Mouse (Mus musculus): ENCODE results near the gene Opcml. TPM values are rescaled to one million over a fixed set of nuclear protein-coding genes. Genes with fewer than 3 reads are reported as not detected.

Gene Opcml
- polyA plus RNA-seq, 1 experiment from 2014 or later, result 0.97 TPM

DNA sequence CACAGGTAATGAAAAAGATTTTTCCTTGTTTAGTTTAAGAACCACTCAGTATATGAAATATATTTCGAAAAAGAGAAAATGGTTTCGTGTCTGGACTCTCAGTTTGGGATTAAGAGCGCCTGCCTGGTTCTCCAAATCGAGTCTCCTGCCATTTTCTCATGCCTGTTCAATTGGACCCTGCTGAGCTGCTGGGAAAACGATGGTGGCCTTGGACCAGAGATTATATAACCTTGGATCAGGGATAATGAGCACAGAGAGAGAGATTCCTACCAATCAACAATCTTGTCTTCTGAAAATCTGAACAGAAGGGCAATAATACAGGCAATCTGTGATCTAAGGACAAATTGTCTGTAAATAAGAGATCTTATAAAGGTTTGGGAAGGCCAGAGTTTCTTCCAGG lies 962.3 kb downstream of the Opcml start:
- WGBS, result 81% methylated on average over 5 of the region's 5 CpGs
- H3K4me3 ChIP-seq (replicated peaks; ENCODE audit: low read depth, low read length), result no peak overlapping the region
- DNase-seq (ENCODE audit: low spot score) (no peak), ATAC-seq (replicated peaks; ENCODE audit: low FRiP score, low read depth) (no peak)
- no peaks in the 10 kb centered on the region for H3K4me1 ChIP-seq (replicated peaks; ENCODE audit: insufficient read depth, low read length)
- H3K27ac ChIP-seq, result no peak overlapping the region
- H3K27me3 ChIP-seq (ENCODE audit: insufficient read depth, low read length), result no peaks in the 10 kb centered on the region
- no peaks in the 10 kb centered on the region for H3K9me3 ChIP-seq (replicated peaks; ENCODE audit: low read length)
- no peak overlapping the region for H3K9ac ChIP-seq (ENCODE audit: low read depth, low read length)
- H3K36me3 ChIP-seq (ENCODE audit: insufficient read depth, low read length), result no peaks in the 10 kb centered on the region
- no peak overlapping the region for H3K4me2 ChIP-seq (ENCODE audit: low read length)
- TF ChIP-seq CTCF (IDR thresholded peaks at IDR 0.05; ENCODE audit: low read depth), result no peak

DNA sequence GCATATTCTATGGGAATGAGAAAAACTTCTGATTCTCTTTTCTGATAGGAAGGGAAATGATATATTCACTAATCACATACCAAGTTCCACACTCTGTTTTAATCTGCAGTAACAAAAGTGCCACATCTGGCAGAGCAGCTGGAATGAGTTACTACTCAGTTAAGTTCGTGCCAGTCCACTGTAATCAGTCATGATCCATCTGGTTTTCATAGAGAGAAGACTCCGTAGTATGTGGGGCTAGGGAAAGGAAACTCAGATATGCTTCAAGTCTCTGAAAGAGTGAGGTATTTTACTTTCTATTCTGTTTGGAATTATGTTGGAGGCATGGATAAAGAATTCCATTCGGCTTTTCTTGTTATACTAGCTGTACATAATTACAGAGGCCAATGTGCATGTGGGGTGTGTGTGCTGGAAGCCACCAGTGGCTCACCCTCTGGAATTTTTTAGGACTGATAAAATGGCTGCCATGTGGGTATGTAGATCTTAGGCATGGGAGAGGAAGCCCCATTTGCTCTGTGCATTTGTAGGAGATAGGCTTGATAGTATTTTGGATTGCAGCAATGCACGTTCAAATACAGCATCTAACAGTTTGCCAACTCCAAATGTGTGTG lies 966.4 kb downstream of the Opcml start:
- no peak overlapping the region for H3K9ac ChIP-seq (ENCODE audit: low read depth, low read length)
- DNase-seq (ENCODE audit: low spot score) (no peak), ATAC-seq (replicated peaks; ENCODE audit: low FRiP score, low read depth) (no peak)
- H3K36me3 ChIP-seq (ENCODE audit: insufficient read depth, low read length), result no peaks in the 10 kb centered on the region
- no peak for TF ChIP-seq CTCF (IDR thresholded peaks at IDR 0.05; ENCODE audit: low read depth)
- no peak overlapping the region for H3K4me3 ChIP-seq (replicated peaks; ENCODE audit: low read depth, low read length)
- WGBS, result 76% methylated on average over 4 of the region's 4 CpGs
- no peaks in the 10 kb centered on the region for H3K27me3 ChIP-seq (ENCODE audit: insufficient read depth, low read length)
- no peak overlapping the region for H3K27ac ChIP-seq
- no peaks in the 10 kb centered on the region for H3K9me3 ChIP-seq (replicated peaks; ENCODE audit: low read length)
- H3K4me1 ChIP-seq (replicated peaks; ENCODE audit: insufficient read depth, low read length), result no peaks in the 10 kb centered on the region
- no peak overlapping the region for H3K4me2 ChIP-seq (ENCODE audit: low read length)

DNA sequence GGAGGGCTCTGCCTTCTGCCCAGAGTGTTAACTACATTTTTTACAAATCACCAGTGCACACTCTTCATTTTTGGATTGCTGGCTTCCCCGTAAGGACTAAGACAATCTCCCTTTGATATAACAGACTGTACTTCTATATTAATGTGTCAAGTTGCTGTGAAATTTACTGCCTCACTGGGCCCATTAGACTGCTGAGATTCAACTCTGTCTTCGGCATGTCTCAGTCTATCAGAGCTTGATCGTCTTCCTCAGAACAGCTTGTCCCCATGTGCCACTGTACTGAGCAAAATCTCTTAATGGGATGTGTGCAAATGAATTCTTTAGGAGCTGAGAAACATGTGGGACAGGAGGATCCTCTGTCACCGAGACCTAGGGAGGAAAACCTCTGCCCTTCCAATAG lies 970.9 kb downstream of the Opcml start:
- Histone ChIP-seq H3K9me3 (replicated peaks; ENCODE audit: low read length) (no peaks in the 10 kb centered on the region), H3K4me2 (ENCODE audit: low read length) (no peak overlapping the region), H3K4me3 (replicated peaks; ENCODE audit: low read depth, low read length) (no peak overlapping the region), H3K27me3 (ENCODE audit: insufficient read depth, low read length) (no peaks in the 10 kb centered on the region), H3K9ac (ENCODE audit: low read depth, low read length) (no peak overlapping the region), H3K36me3 (ENCODE audit: insufficient read depth, low read length) (no peaks in the 10 kb centered on the region), H3K27ac (no peak overlapping the region), H3K4me1 (replicated peaks; ENCODE audit: insufficient read depth, low read length) (no peaks in the 10 kb centered on the region)
- DNase-seq (ENCODE audit: low spot score) (no peak), ATAC-seq (replicated peaks; ENCODE audit: low FRiP score, low read depth) (no peak)
- no peak for TF ChIP-seq CTCF (IDR thresholded peaks at IDR 0.05; ENCODE audit: low read depth)
- WGBS, result 70% methylated on average over 4 of the region's 4 CpGs

DNA sequence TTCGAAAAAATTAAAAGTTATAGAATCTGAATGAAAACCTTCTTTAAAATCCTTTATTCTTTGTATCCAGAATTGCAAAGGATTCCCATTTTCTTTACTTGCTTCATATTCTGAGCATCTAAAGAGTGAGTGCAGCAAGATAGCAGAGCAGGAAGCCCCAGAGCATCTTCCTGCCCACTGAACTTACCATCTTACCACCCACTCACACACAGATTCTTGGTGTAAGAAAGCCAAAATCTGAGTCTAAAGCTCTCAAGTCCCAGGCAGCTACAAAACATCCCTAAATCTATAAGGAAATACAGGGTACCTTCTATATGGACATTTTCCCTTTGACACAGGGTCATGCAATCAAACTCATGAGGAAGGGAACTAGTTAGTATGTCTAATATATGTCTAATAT lies 973.6 kb downstream of the Opcml start:
- no peak overlapping the region for H3K27ac ChIP-seq
- WGBS, result 80% methylated on average over 1 of the region's 1 CpGs
- H3K9ac ChIP-seq (ENCODE audit: low read depth, low read length), result no peak overlapping the region
- DNase-seq (ENCODE audit: low spot score), result no peak
- H3K36me3 ChIP-seq (ENCODE audit: insufficient read depth, low read length), result no peaks in the 10 kb centered on the region
- no peak overlapping the region for H3K4me2 ChIP-seq (ENCODE audit: low read length)
- H3K4me3 ChIP-seq (replicated peaks; ENCODE audit: low read depth, low read length), result no peak overlapping the region
- ATAC-seq (replicated peaks; ENCODE audit: low FRiP score, low read depth), result no peak
- no peak for TF ChIP-seq CTCF (IDR thresholded peaks at IDR 0.05; ENCODE audit: low read depth)
- no peaks in the 10 kb centered on the region for H3K9me3 ChIP-seq (replicated peaks; ENCODE audit: low read length)
- H3K4me1 ChIP-seq (replicated peaks; ENCODE audit: insufficient read depth, low read length), result no peaks in the 10 kb centered on the region
- no peaks in the 10 kb centered on the region for H3K27me3 ChIP-seq (ENCODE audit: insufficient read depth, low read length)

DNA sequence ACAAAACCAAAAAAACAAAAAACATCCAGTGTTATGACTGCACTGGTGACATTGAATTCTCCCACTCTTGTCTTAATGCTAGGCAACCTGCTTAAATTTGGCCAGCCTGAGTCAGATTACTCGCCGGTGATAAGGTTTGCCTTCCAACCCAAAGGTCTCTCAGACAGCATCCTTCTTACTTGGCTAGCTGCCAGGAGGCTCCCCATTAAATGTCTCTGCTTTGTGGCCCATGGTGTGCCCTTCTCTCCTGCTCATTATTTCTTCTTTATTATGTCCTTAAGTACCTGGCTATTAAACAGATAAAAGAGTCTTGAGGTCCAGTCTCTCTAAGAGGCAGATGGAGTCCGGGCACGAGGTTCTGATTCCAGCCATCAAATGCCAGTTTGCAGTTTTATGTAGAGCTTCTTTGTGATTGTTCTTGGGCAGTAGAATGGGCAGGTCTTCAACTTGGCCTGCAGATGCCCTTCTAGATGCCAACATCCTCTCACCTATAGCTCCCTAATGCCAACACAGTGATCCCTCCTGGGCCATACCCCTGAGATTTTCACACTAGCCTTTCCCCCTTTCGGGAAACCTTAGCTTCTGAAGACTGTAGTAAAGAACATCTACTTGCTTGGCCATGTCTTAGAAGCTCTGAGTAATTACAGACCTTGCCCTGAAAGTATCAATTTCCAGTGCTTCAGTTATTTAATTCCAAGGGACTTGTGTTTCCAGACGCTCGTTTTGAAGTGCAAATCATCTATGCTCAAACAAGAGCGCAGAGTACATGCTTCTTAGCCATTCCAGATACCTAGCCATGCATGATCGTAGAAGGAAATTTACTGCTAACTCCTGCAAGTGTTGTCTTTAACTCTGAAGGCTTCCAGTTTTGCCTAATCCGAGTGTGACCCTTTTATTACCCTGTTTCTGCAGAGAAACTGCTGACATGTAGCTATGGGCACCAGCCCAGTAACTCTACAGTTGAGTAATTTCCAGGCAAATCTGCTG lies 986.2 kb downstream of the Opcml start:
- Histone ChIP-seq H3K36me3 (ENCODE audit: insufficient read depth, low read length) (no peaks in the 10 kb centered on the region), H3K27ac (no peak overlapping the region), H3K9ac (ENCODE audit: low read depth, low read length) (no peak overlapping the region), H3K9me3 (replicated peaks; ENCODE audit: low read length) (no peaks in the 10 kb centered on the region), H3K4me3 (replicated peaks; ENCODE audit: low read depth, low read length) (no peak overlapping the region), H3K4me2 (ENCODE audit: low read length) (no peak overlapping the region), H3K27me3 (ENCODE audit: insufficient read depth, low read length) (no peaks in the 10 kb centered on the region), H3K4me1 (replicated peaks; ENCODE audit: insufficient read depth, low read length) (no peaks in the 10 kb centered on the region)
- TF ChIP-seq CTCF (IDR thresholded peaks at IDR 0.05; ENCODE audit: low read depth), result no peak
- 25% methylated on average over 10 of the region's 10 CpGs for WGBS
- peak; percentile 73 for ATAC-seq (replicated peaks; ENCODE audit: low FRiP score, low read depth)
- peak; percentile 85 for DNase-seq (ENCODE audit: low spot score)

DNA sequence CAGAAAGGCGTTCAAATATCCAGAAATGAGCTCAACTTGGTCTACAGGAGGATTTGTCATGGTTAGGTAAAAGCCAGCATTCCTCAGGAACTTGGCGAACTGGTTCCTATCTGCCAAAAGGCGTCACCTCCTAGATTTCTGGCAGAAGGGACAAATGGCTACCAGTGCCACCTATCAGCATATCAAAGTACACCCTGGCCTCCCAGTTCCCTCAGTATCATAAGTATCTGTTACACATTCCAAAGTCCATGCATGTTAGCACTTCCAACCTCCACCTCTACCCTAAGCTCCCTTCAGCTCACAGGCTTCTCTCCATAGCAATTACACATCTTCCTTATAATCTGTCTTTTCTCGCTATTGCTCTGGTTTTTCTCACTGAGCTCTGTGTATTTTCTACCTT lies 993.3 kb downstream of the Opcml start:
- Histone ChIP-seq H3K4me2 (ENCODE audit: low read length) (no peak overlapping the region), H3K27ac (no peak overlapping the region), H3K4me1 (replicated peaks; ENCODE audit: insufficient read depth, low read length) (no peaks in the 10 kb centered on the region), H3K9ac (ENCODE audit: low read depth, low read length) (no peak overlapping the region), H3K27me3 (ENCODE audit: insufficient read depth, low read length) (no peaks in the 10 kb centered on the region), H3K9me3 (replicated peaks; ENCODE audit: low read length) (no peaks in the 10 kb centered on the region), H3K4me3 (replicated peaks; ENCODE audit: low read depth, low read length) (no peak overlapping the region), H3K36me3 (ENCODE audit: insufficient read depth, low read length) (no peaks in the 10 kb centered on the region)
- DNase-seq (ENCODE audit: low spot score) (no peak), ATAC-seq (replicated peaks; ENCODE audit: low FRiP score, low read depth) (no peak)
- WGBS, result 54% methylated on average over 4 of the region's 4 CpGs
- TF ChIP-seq CTCF (IDR thresholded peaks at IDR 0.05; ENCODE audit: low read depth), result no peak

All from kidney, postnatal 0 days (tissue).